Mouse (Mus musculus) natural killer cell, adult 2 months (primary cell): ENCODE data around the gene Tacc3.

ENCODE experiments used
- DNase-seq, 2 experiments: peaks; one replicate each; pipeline ENCODE4 v3.0.0; 2022; ENCODE audit warnings: low spot score in 2 of 2

Tacc3 gene

GRCm38 (mm10) chr5:33655251-33655840, 2.6 kb upstream of the Tacc3 start:
- DNase-seq, result no peak

- DNase-seq, result no peak
Measured at GRCm38 (mm10) chr5:33656739-33657138, 1.2 kb upstream of the Tacc3 start.

DNA sequence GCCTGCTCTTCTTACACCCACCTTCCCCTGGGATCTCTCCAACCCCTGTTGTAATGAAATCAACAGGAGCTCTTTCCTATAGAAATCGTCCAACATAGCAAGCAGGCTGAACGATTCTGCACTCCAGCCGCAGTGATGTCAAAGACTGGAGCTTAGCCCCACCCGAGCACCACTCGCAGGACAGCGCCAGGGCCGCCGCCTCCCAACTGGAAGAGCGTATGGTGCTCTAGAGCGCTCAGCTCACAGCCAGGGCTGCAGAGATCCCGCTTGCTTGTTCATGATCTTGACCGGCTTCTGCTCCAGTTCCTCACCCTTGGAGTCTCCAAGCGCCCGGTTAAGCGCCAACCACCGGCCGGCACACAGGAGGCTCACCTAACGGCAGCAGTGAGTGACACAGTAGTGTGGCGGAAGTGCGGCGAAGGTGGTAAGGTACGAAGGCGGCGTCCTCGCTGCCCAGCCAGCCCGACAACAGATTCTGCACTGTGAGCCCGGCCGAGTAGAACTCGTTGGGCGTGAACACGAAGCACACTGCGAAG, 609 bp upstream of the Tacc3 start:
- no peak for DNase-seq

DNA sequence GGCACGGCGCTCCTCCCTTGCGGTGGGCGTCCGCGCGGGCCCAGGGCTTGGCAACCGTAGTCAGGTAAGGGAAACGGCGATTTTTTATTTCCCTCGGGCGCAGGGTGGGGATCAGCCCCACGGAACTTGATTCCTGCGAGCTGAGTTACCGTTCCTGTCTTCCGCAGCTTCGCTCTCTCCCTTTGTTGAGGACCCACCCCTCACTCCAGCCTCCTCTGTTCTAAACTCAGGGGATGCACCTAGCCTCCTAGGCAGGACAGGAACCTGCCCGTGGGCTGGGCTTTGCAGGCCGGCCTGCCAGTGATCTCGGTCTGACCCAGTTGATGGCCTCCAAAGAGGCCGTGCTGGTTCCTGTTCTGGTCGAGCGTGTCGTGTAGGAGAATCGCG, 729 bp downstream of the Tacc3 start:
- DNase-seq, result no peak

DNA sequence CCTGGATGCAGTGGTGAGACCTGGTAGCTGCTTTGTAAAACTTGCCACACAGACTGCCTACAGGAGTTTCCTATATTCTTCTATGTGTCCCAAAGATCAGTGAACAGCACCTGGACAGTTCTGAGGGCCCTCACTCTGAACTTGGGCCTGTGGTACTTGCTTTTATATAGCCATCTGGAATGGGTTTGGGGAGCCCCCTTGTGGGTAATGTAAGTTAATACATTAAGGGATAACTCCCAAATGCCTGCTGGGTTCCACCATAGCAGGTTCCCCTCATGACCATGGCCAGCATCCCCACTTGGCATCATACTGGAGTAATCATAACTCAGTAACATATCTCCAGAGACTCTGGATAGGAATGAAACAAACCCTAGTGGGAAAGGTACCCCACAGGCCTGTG, 10.3 kb downstream of the Tacc3 start:
- peak; percentile 17 to 55 for DNase-seq

DNA sequence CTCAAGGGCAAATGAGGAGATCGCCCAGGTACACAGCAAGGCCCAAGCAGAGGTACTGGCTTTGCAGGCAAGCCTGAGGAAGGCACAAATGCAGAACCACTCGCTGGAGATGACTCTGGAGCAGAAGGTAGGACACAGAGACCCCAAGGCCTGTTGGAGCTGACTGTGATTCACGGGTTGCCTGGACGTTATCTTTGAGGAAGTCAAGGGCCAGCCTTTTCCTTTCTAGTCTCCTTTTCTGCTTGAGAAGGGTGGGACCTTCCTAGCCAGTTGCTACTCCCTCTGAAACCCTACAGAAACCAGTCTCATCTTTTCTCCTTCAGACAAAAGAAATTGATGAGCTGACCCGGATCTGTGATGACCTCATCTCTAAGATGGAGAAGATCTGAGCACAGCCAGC, 13.7 kb downstream of the Tacc3 start:
- DNase-seq, result no peak

DNA sequence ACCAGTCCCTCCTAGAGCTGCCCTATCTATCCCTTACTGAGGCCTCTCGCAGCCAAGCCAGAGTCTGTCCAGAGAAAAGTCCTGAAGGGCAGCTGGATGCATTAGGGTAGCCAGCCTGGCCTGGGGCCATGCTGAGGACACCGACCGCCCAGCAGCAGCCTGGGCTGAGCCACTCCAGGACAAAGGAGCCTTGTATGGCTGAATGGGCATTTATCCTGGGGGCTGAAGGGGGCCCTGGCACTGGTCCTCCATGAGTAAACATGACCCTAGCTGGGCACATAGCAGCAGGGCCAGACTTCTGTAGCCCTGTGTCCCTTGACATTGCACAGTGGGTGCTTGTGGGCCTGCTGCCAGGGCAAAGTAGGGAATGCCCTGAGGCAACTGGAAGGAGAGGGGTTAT, 16.5 kb downstream of the Tacc3 start:
- no peak for DNase-seq

DNA sequence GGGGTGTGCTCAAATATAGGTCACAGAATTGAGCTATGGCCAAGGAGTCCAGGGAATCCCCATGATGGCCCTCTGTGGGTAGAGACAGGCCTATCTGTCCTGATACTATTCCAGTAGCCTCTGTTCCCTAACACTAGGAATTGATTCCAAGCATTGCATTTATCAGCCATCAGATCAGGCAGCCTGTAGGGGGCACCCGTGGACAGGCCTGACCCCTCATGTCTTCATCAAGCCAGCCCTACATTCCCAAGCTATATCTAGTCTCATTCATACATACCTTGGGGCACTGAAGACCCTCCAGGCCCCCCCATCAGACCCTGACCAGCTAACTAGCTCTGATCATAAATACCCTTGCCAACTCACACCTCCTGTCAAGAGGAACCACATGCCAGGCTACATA, 18.0 kb downstream of the Tacc3 start:
- no peak for DNase-seq

DNA sequence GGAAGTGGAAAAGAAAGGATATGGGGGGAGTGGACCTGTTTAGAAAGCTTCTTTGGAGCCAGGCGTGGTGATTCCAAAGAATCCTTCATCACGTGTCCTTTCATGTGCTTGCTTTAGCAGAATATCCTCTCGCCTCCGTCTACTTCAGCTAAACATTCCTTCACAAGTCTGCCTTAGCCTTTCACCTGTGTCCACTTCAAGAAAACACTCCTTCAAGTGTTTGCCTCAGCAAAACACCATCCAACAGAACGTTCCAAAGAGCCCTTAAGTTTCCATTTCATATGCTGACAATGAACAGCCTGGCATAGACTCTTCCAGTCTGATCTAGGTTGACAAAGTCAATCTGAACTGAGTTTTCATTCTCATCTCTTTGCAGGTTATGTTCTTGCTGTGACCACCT, 20.3 kb downstream of the Tacc3 start:
- no peak for DNase-seq

- no peak for DNase-seq
Measured at GRCm38 (mm10) chr5:33681044-33681443, 23.1 kb downstream of the Tacc3 start.

- DNase-seq, result no peak
Measured at GRCm38 (mm10) chr5:33681611-33682388, 23.9 kb downstream of the Tacc3 start.

GRCm38 (mm10) chr5:33682963-33683362, 25.0 kb downstream of the Tacc3 start:
- DNase-seq, result no peak

GRCm38 (mm10) chr5:33683897-33684652, 26.1 kb downstream of the Tacc3 start:
- DNase-seq, result no peak

DNA sequence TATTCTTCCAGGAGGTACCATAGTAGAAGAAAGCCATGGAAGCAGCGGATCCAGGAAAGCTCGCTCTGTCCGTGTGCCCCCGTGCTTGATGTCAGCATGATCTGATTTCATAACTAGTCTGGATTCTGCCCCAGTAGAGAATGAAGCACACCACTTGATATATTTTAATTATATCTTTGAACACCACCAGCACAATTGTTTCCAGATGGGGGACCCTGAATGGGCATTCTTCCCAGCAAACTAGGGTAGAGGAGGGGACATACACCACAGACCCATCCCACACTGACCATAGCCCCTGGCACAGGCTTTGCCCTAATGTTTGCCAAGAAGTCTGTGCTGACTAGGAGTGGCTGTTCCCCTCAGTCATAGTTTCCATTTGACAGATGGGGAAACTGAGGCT, 27.0 kb downstream of the Tacc3 start:
- DNase-seq, result no peak

GRCm38 (mm10) chr5:33687142-33687541, 29.2 kb downstream of the Tacc3 start:
- no peak for DNase-seq

- no peak for DNase-seq
Measured at GRCm38 (mm10) chr5:33688278-33689220, 30.6 kb downstream of the Tacc3 start.

- DNase-seq, result no peak
Measured at GRCm38 (mm10) chr5:33689221-33689844, 31.4 kb downstream of the Tacc3 start.

DNA sequence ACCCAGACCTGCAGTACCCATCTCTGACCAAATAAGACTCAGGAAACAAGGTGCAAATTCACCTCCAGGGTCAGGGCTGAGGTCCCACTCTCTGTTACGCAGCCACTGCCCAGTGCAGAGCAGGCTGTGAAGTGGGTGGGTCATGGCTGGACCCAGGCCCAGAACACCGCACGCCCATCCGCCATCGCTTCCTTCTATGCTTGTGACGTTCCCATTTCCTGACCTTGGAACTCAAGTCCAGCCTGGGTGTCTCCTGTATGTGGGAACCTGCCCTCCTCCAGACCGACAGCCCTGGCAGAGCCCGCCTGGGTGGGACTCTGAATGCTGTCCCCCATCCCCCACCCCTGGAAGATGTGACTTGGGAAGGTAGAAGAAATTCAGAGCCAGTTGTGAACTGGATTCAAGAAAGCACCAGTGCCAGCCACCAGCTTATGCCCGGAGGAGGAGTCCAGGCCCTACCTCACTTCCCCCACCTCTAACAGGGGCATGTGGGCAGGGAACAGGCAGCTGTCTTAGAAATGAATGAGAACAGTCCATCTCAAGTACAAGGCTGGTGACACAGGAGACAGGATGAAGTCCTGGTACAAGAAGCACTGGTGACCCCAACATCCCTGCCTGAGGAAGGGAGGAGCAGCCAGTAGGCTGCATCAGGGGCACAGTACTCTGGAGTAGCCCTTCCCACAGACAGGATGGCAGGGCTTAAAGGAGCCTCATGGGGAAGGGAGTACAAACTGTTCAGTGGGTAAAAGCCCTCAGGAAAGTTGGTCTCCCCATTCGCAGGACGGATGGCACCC, 32.1 kb downstream of the Tacc3 start:
- no peak for DNase-seq

DNA sequence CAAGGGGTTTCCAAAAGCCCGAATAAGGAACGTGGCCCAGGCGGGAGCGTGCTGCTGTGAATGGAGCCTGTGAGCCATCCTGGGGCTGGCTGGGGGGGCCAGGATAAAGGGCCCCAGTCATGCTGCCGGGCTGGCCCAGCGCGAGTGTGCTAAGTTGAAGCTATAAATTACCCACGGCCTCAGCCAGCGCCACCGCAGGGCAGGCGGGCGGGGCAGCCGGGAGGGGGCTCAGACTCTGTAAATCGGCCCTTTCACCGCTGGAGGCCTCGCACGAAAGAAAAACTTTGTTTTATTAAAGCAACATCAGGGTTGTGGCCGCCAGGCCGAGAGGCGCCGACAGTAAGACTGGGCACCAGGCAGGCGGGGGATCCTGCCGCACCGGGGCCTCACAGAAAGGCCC, 34.5 kb downstream of the Tacc3 start:
- DNase-seq, result no peak

DNA sequence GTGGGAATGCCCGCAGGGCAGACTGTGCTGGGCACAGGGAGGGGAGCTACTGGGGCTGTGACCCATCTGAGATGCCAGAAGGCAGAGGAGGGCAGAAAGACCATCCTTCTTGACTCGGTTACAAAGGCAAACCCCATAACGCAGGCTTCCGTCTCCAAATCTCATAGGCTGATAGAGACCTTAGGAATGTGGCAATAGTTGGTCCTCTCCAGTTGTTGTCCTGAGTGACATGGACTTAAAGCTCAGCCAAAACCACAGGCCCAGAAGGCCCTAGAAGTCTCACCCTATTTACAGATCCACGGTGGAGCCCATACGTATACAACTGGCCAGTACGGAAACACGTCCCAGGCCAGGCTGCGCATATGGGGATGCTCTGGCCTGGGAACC, 36.5 kb downstream of the Tacc3 start:
- DNase-seq, result no peak
